Mouse (Mus musculus) neural tube, embryonic 14.5 days (tissue): Measurements from ENCODE around the gene Ipo11. TPM values are rescaled to one million over a fixed set of nuclear protein-coding genes. Genes with fewer than 3 reads are reported as not detected.

Experiments used
- ATAC-seq: fragments of 200-750 bp; cut with Nextera tagmentation; 2 replicates; pipeline ENCODE4 v1.8.0; 2017; ENCODE audit warnings: low read depth, mild to moderate bottlenecking, moderate TSS enrichment, moderate library complexity
- H3K27ac ChIP-seq: fragments of 300-500 bp; sonication (generic); 2 replicates; pipeline ENCODE4 v1.5.1; 2014; ENCODE audit warnings: low read depth, mild to moderate bottlenecking, control low read depth, low read length, moderate library complexity, mixed read lengths
- H3K27me3 ChIP-seq: fragments of 300-500 bp; sonication (generic); 2 replicates; pipeline ENCODE4 v1.6.1; 2014; ENCODE audit warnings: low read length; ENCODE audit not compliant: control insufficient read depth, insufficient read depth
- H3K36me3 ChIP-seq: fragments of 300-500 bp; sonication (generic); 2 replicates; pipeline ENCODE4 v1.6.1; 2014; ENCODE audit warnings: low read length, mixed read lengths; ENCODE audit not compliant: control insufficient read depth, insufficient read depth
- H3K4me1 ChIP-seq: fragments of 300-500 bp; sonication (generic); 2 replicates; pipeline ENCODE4 v1.6.1; 2014; ENCODE audit warnings: low read length; ENCODE audit not compliant: control insufficient read depth, insufficient read depth
- H3K4me2 ChIP-seq: fragments of 300-500 bp; sonication (generic); 2 replicates; pipeline ENCODE4 v1.6.1; 2014; ENCODE audit warnings: mild to moderate bottlenecking, low read depth, low read length, control low read depth
- H3K4me3 ChIP-seq: fragments of 300-500 bp; sonication (generic); 2 replicates; pipeline ENCODE4 v1.5.1; 2014; ENCODE audit warnings: low read depth, low read length, control low read depth, mixed read lengths
- H3K9ac ChIP-seq: fragments of 300-500 bp; sonication (generic); replicated peaks from 2 replicates; pipeline ENCODE4 v1.6.1; 2014; ENCODE audit warnings: low read depth, mild to moderate bottlenecking, control low read depth, low read length, mixed read lengths
- H3K9me3 ChIP-seq: fragments of 300-500 bp; sonication (generic); 2 replicates; pipeline ENCODE4 v1.6.1; 2016; ENCODE audit warnings: low read length; ENCODE audit not compliant: control insufficient read depth
- WGBS: fragments of 180-500 bp; shearing (Covaris S2); extraction: QIAGEN DNeasy Blood & Tissue Kit; methylation state at CpG from one replicate; pipeline ENCODE4 v1.1.7; 2014; 5-methylcytosine and 5-hydroxymethylcytosine counted together
- polyA plus RNA-seq: library from polyadenylated mRNA; unstranded; fragments of >200 nt; fragmentation: Nextera tagmentation; extraction: Ambion mirVana; gene quantifications from 2 replicates; pipeline ENCODE4 v1.2.1, GENCODE M21; 2014

The Ipo11 gene
- 42.4 and 45.1 TPM in 2 replicates for polyA plus RNA-seq

DNA sequence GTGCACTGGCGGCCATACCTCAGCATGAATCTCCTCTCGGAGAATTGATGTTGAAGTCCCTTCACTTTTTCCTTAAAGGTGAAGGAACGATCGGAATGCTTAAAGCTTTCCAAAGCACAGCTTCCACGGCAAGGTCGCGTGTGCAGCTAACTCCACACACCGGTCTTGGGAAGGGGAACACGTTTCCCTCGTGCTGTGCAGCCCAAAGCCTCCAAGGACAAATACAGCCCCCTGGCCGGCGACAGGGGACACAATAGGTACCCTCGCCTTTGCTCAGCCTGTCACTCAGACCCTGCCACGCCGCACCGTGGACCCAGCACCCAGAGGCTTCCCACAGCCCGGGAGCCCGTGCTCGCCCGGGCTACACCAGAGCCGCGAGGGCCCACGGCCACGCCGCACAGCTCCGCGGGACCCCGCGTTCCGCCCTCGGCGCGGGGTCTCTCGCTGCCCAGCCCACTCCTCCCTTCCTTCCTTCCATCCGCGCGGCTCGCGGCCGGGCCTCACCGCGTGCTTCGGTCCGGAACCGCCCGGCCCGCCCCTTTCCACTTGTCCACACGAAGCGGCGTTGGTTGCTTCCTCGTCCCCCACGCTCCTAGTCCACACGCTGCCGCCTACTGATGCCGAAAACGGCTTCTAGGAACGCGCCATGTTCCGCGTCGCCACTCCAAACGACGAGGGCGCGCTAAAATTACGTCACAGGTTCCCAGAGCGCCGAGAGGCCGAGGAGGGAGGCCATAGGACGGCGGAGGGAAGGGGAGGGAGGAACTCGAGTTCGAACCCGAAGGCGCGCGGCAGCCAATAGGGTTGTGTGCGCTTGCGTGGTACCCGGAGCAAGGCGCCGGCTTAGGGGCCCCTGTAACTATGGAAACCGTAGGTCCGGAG, at the start of gene Ipo11:
Ipo11 (minus strand) TSS at position 703 of the 882 bp plus-strand sequence.
- 0 out of 2 replicates have a peak, but pooled peaks cover 5% of the 10 kb centered on the region for H3K4me1 ChIP-seq
- no peaks in the 10 kb centered on the region for H3K27me3 ChIP-seq
- H3K4me3 ChIP-seq: peak within 1 kb of the TSS; percentile 60
- H3K4me2 ChIP-seq: peak within 1 kb of the TSS; percentile 61
- WGBS: under 1% methylated on average over 82 of the region's 84 CpGs
- no peaks in the 10 kb centered on the region for H3K36me3 ChIP-seq
- H3K9ac ChIP-seq: peak within 1 kb of the TSS; percentile 75
- H3K27ac ChIP-seq: peak within 1 kb of the TSS; percentile 61
- peak; percentile 98 for ATAC-seq
- no peaks in the 10 kb centered on the region for H3K9me3 ChIP-seq

DNA sequence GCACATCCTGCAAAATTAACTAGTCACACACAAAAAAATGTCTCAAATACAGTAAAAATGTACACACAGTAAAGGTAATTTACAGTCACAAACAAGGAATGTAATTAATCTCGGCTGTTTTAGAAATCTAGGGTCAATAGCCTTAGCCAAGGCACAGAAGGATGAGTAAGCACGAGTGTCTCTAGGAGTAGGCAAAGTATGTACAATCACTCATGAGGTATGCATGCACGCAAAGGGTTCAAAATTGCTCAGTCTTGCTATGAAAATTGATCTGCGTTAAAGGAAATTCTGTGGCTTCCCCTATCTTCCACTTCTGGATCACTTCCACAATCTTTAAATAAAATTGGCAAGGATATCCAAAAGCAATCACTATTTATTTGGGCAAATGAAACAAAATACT, 24.7 kb upstream of the Ipo11 start:
- no peak for ATAC-seq
- Histone ChIP-seq H3K4me3 (no peak overlapping the region), H3K36me3 (peaks cover 38% of the 10 kb centered on the region), H3K27ac (no peak overlapping the region), H3K9ac (no peak overlapping the region), H3K27me3 (no peaks in the 10 kb centered on the region), H3K4me1 (no peaks in the 10 kb centered on the region), H3K4me2 (no peak overlapping the region), H3K9me3 (no peaks in the 10 kb centered on the region)
- 97% methylated on average over 4 of the region's 4 CpGs for WGBS

DNA sequence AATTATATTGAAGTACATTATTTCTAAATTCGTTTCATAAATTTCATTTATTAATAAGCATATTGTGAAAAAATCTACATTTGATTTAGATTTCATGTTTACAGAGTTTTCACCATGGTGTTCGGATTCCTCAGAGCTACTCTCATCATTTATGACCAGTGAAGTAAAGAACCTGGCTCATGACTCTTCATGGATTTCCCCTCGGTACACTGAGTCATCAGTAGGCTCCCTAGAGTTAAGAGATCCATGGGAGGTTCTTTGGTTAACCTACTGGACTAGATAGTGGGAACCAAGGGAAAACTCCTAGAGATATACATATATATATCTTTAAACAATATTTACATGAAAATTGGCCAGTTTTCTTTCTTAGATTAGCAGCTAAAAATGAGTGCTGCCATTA, 23.8 kb upstream of the Ipo11 start:
- Histone ChIP-seq H3K4me3 (no peak overlapping the region), H3K4me2 (no peak overlapping the region), H3K9ac (no peak overlapping the region), H3K9me3 (no peaks in the 10 kb centered on the region), H3K4me1 (no peaks in the 10 kb centered on the region), H3K27me3 (no peaks in the 10 kb centered on the region), H3K36me3 (peaks cover 44% of the 10 kb centered on the region), H3K27ac (no peak overlapping the region)
- 93% methylated on average over 3 of the region's 3 CpGs for WGBS
- no peak for ATAC-seq

DNA sequence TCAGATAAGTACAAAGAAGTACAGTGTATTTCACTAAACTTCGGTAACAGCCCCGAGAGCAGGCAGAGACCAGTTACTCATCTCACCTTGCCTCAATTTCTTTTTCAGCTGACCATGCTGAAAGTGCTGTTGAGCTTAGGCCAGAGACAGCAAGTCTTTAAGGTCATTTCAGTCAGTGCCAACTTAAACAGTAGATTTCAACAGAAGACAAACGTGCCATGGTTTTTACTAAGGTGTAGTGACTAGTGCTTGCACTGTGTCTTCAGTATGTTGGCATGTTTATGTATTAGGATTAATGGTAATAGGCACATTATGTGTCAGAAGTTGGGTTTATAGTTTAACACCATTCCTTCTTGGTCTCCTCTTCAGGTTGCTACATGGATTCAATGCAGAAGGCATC, 21.5 kb upstream of the Ipo11 start:
- no peaks in the 10 kb centered on the region for H3K27me3 ChIP-seq
- 90% methylated on average over 3 of the region's 3 CpGs for WGBS
- H3K27ac ChIP-seq: no peak overlapping the region
- H3K4me1 ChIP-seq: no peaks in the 10 kb centered on the region
- peaks cover 41% of the 10 kb centered on the region for H3K36me3 ChIP-seq
- no peak overlapping the region for H3K4me3 ChIP-seq
- H3K4me2 ChIP-seq: no peak overlapping the region
- ATAC-seq: no peak
- H3K9me3 ChIP-seq: no peaks in the 10 kb centered on the region
- H3K9ac ChIP-seq: no peak overlapping the region

DNA sequence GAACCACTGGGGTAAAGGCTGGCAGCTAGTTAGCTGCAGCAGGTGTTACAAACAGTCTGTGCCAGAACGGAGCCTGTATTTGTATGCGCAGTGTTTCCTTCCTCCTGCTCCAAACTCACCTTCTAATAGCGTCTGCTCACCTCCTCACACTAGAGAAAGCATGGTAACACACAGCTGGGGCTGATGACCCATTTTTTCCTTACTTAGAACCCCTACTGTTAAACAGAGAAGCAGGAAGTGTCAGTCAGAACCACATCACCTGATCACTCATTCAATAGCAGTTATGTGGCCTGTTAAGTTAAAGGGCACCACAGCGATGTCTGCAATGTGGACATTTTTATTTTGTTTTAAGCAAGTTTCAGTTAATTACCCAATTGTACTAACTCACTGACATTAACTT, 20.8 kb upstream of the Ipo11 start:
- no peak for ATAC-seq
- H3K27ac ChIP-seq: no peak overlapping the region
- no peak overlapping the region for H3K4me2 ChIP-seq
- H3K36me3 ChIP-seq: peaks cover 42% of the 10 kb centered on the region
- WGBS: 88% methylated on average over 4 of the region's 4 CpGs
- H3K4me3 ChIP-seq: no peak overlapping the region
- H3K9ac ChIP-seq: no peak overlapping the region
- no peaks in the 10 kb centered on the region for H3K4me1 ChIP-seq
- H3K27me3 ChIP-seq: no peaks in the 10 kb centered on the region
- no peaks in the 10 kb centered on the region for H3K9me3 ChIP-seq

DNA sequence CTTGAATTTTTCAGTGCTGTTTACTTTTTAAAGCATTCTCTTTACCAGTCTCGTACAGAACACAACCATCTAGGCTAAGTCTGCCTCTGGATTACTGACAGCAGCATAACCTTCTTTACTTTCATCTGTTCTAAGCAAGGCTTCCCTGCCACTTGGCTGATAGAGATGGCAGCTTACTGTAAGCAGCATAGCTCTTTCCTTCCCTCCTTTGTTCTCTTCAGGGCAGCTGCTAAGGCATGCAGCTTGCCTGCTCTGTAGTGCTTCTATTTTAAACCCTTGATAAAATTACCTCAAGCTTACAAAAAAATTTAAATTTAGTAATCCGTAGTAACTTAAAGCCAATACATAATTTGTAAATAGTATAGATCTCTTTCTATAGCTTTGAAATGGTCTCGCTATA, 18.1 kb upstream of the Ipo11 start:
- Histone ChIP-seq H3K36me3 (peaks cover 37% of the 10 kb centered on the region), H3K9me3 (no peaks in the 10 kb centered on the region), H3K9ac (no peak overlapping the region), H3K27ac (no peak overlapping the region), H3K4me1 (no peaks in the 10 kb centered on the region), H3K27me3 (no peaks in the 10 kb centered on the region), H3K4me3 (no peak overlapping the region), H3K4me2 (no peak overlapping the region)
- no peak for ATAC-seq
- WGBS: 92% methylated on average over 3 of the region's 3 CpGs

DNA sequence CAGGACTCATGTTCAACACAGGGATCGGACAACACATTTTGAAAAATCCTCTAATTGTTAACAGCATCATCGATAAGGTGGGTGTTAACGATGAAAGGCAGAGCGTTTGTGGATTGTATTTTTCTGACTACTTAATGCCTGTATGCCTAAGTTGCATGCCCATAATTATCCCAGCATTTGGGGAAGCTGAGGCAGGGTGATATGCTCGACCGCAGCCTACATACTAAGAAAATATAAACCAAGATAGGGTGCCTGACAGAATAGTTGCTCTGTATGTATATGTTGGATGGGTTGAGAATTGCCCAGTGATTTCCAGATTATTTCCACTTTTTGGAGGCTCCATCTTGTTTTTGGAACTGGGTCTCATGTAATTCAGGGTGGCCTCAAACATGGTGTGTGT, 10.8 kb upstream of the Ipo11 start:
- Histone ChIP-seq H3K36me3 (peaks cover 5% of the 10 kb centered on the region; the same call in 1 of the 2 replicates), H3K4me3 (peak overlapping the region; percentile 74), H3K4me2 (peak overlapping the region; percentile 69), H3K9ac (peak overlapping the region; percentile 77), H3K4me1 (peaks cover 15% of the 10 kb centered on the region), H3K9me3 (no peaks in the 10 kb centered on the region), H3K27ac (no peak overlapping the region), H3K27me3 (no peaks in the 10 kb centered on the region)
- 4% methylated on average over 6 of the region's 6 CpGs for WGBS
- no peak for ATAC-seq

DNA sequence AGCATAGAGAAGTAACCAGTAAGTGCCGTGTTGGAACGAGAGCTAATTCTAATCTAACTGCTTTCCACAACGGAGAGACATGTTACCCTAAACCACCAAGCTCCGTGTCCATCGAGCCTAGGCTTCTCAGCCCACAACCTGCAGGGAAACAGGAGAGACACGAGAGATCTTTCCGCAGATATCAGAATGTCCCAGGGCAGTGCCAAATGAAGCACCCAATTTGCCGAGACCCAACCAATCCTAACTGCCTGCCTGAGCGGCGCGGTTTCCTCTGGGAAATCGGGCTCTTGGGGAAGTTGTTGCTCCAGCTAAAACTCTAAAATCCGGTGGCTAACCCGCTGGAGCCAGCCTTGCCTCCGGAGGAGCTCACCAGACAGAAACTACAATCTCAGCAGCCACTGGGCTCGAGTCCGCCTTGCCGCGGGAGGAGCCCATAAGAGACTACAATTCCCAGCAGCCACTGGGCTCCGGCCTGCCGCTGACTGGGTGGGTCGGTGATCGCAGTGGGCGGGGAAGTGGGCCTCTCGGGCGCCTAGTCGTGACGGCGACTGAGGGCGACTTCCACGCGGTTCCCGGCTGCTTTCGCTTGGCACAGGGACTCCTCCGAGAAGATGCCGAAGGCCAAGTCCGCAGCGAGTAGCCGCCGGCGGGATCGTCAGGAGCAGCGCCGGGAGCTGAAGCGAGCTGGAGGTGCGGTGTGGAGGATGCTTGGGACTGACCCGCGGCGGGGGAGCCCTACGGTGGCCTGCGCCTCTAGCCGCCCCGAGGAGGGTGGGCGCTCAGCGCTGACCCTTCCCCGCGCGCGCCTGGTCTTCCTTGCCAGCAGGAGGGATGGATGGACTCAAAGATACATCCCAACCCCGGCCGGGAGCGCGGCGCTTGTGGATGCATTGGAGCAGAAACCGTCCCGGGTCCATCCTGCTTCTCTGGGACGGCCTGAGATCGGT, 10.1 kb upstream of the Ipo11 start, which contains the start of gene Dimt1:
Dimt1 (plus strand) TSS at position 534 of the 947 bp plus-strand sequence.
- H3K27ac ChIP-seq: peak within 1 kb of the TSS; percentile 82; the same call in 1 of the 2 replicates
- H3K9ac ChIP-seq: peak within 1 kb of the TSS; percentile 77
- H3K4me1 ChIP-seq: peaks cover 15% of the 10 kb centered on the region
- H3K36me3 ChIP-seq: 0 out of 2 replicates have a peak, but pooled peaks cover 5% of the 10 kb centered on the region
- H3K4me2 ChIP-seq: peak within 1 kb of the TSS; percentile 69
- ATAC-seq: peak; percentile 99
- no peaks in the 10 kb centered on the region for H3K9me3 ChIP-seq
- WGBS: under 1% methylated on average over 66 of the region's 68 CpGs
- no peaks in the 10 kb centered on the region for H3K27me3 ChIP-seq
- H3K4me3 ChIP-seq: peak within 1 kb of the TSS; percentile 74
